Mouse (Mus musculus) heart, adult 2 months (tissue): ENCODE data around the gene Prpf6. TPM values are rescaled to one million over a fixed set of nuclear protein-coding genes. Genes with fewer than 3 reads are reported as not detected.

Source experiments
- DNase-seq, 2 experiments: peaks; one replicate each; pipeline ENCODE4 v3.0.0; 2021
- H3K27ac ChIP-seq: fragments of 200-600 bp; 2 replicates; pipeline ENCODE4 v1.8.1; 2022
- H3K27me3 ChIP-seq: fragments of 200-500 bp; 2 replicates; pipeline ENCODE4 v1.6.1; 2012; ENCODE audit warnings: mild to moderate bottlenecking, low read length, inconsistent platforms, mixed read lengths; ENCODE audit not compliant: control insufficient read depth, insufficient read depth
- H3K36me3 ChIP-seq: fragments of 200-500 bp; 2 replicates; pipeline ENCODE4 v1.6.1; 2012; ENCODE audit warnings: low read length, inconsistent platforms; ENCODE audit not compliant: control insufficient read depth, insufficient read depth
- H3K4me1 ChIP-seq: fragments of 200-500 bp; 2 replicates; pipeline ENCODE4 v1.6.1; 2011; ENCODE audit warnings: low read length; ENCODE audit not compliant: control insufficient read depth, insufficient read depth
- H3K4me3 ChIP-seq: fragments of 200-600 bp; 2 replicates; pipeline ENCODE4 v1.8.1; 2022
- H3K79me2 ChIP-seq: fragments of 200-500 bp; replicated peaks from 2 replicates; pipeline ENCODE4 v1.6.1; 2012; ENCODE audit warnings: mild to moderate bottlenecking, inconsistent platforms, low read length, moderate library complexity, mixed read lengths; ENCODE audit not compliant: control insufficient read depth, insufficient read depth
- H3K9ac ChIP-seq: fragments of 200-500 bp; 2 replicates; pipeline ENCODE4 v1.6.1; 2012; ENCODE audit warnings: low read depth, mild to moderate bottlenecking, control low read depth, inconsistent platforms, low read length, mixed read lengths
- CTCF ChIP-seq: fragments of 200-600 bp; IDR thresholded peaks from 2 replicates; pipeline ENCODE4 v1.8.1; 2022; ENCODE audit warnings: antibody characterized with exemption, mild to moderate bottlenecking, moderate library complexity
- EP300 ChIP-seq: fragments of 200-500 bp; IDR thresholded peaks from 2 replicates; pipeline ENCODE4 v1.6.1; 2011; ENCODE audit warnings: low read depth, low read length, control low read depth; ENCODE audit not compliant: insufficient read depth
- POLR2A ChIP-seq: fragments of 200-500 bp; IDR thresholded peaks from 2 replicates; pipeline ENCODE4 v1.6.1; 2011; ENCODE audit warnings: mild to moderate bottlenecking, low read depth, low read length, control low read depth; ENCODE audit not compliant: insufficient read depth
- WGBS: fragments of 180-500 bp; shearing (Covaris S2); methylation state at CpG from one replicate; pipeline ENCODE4 v1.1.7; 2018; 5-methylcytosine and 5-hydroxymethylcytosine counted together
- intact Hi-C: fragments of 180-260 bp; cut with DNase I; formaldehyde crosslinking; loops from one replicate; pipeline ENCODE4 v1.15.1; 2025
- polyA plus RNA-seq: library from polyadenylated mRNA; depleted of rRNA; stranded (reverse); fragments of >200 nt; gene quantifications from 2 replicates; pipeline ENCODE4 v1.2.3, GENCODE M21; 2012
- total RNA-seq, 2 experiments: library from RNA; stranded (reverse); gene quantifications; 2 replicates each; pipeline ENCODE4 v1.2.3; 2021

Prpf6 gene
- total and polyA plus RNA-seq, 3 experiments: 13.8 to 38.6 (median 35.3) TPM

DNA sequence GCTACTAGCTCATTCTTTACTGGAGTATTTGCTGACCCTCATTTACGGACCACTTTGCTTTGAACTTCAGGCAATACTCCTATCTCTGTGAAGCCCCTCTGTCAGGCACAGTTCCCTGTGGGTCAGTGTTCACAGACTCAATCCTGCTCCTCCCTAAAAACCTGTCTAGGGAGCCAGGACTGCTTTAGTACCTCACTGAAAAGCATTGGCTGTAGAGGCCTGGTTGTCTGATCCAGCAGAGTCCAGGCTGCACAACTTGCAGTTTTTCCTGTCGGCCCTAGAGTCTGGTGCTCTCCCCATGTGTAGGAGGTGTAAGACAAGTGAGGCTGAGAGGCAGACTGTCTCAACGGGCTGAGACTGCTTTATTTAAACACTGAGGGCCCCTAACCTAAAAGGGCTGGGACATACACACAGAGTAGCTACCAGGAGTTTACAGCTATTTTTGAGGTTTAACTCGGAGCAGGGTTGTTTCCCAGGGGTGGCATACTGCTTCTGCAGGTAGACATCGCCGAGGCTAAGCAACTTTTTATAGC is 8.6 kb downstream of the Prpf6 start:
- no peak for DNase-seq
- 63% methylated on average over 6 of the region's 6 CpGs for WGBS
- Histone ChIP-seq H3K79me2 (no peaks in the 10 kb centered on the region), H3K36me3 (no peaks in the 10 kb centered on the region), H3K27me3 (no peaks in the 10 kb centered on the region), H3K4me3 (peak overlapping the region; percentile 87), H3K27ac (peak overlapping the region; percentile 93), H3K9ac (no peak overlapping the region; the same call in 1 of the 2 replicates), H3K4me1 (peaks cover 3% of the 10 kb centered on the region)
- TF ChIP-seq EP300 (no peak), CTCF (no peak), POLR2A (no peak)
- intact Hi-C loops: no loop called here

DNA sequence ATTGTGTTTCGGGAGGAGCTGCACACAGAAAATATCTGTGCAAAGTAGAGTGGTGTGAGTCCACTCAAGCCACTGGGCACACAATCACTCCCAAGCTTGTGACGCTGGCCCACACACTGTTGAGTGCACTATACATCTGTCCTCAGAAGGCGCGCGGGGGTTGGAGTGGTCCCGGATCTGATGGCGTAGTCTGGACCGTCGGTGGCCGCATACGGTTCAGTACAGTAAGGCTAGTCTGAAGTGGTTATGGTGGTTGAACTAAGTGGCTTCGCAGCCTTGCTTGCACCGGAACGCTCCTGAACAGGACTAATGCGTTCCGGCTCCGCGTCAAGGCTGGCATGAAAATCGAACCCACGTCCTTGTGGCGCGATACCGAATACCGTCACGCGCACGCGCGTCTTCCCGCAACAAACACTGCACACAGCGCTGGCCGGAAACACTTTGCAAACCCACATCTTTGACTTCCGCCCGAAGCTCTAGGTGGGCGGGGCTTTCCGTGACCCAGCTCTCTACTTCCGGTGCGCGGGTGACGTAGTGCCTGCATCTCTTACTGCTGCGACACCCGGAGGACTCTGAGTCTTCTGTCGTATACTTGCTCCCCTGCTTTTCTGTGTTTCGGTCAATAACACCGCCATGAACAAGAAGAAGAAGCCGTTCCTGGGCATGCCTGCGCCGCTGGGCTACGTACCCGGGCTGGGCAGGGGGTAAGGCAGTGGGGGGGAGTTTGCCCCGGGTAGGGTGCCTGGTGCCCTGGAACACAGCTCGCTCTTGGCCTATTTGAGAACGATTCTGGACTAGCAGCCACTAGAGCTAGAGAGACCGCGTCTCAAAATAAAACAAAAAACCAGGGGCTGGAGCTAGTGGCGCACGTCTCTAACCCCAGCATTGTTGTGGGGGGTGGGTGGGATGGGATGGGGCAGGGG is 9.4 kb downstream of the Prpf6 start:
- H3K79me2 ChIP-seq: 0 out of 2 replicates have a peak, but pooled peaks cover 1% of the 10 kb centered on the region
- H3K4me1 ChIP-seq: peaks cover 3% of the 10 kb centered on the region
- no peaks in the 10 kb centered on the region for H3K27me3 ChIP-seq
- no peaks in the 10 kb centered on the region for H3K36me3 ChIP-seq
- peak overlapping the region; percentile 87 for H3K9ac ChIP-seq
- intact Hi-C loops: no loop called here
- TF ChIP-seq POLR2A (peak; percentile 94; the same call in 1 of the 2 replicates), CTCF (0 out of 2 replicates have a peak, but pooled peaks have one; percentile 4), EP300 (peak; percentile 64; the same call in 1 of the 2 replicates)
- under 1% methylated on average over 57 of the region's 57 CpGs for WGBS
- DNase-seq: peak; percentile 94 to 96
- H3K27ac ChIP-seq: peak overlapping the region; percentile 93
- H3K4me3 ChIP-seq: peak overlapping the region; percentile 87

DNA sequence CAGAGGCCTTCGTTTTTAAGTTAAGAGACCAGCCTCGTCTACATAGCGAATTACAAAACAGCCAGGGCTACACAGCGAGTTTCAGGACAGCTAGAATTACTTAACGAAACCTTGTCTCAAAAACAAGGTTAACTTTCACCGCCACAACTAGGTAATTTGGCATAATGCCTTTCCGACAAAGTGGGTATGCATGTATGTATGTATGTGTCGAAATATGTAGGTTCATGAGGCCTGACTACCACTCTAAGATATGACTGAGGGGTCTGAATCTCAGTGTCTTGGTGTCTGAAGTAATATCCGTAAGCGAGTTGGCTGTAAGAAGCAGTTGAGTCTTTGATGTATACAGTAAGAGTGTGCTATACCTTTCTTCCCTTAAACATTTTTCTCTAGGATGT is 10.1 kb downstream of the Prpf6 start:
- H3K27ac ChIP-seq: peak overlapping the region; percentile 93
- H3K9ac ChIP-seq: peak overlapping the region; percentile 30; the same call in 1 of the 2 replicates
- whole genome bisulfite sequencing: 22% methylated on average over 10 of the region's 10 CpGs
- peaks cover 3% of the 10 kb centered on the region for H3K4me1 ChIP-seq
- no peaks in the 10 kb centered on the region for H3K36me3 ChIP-seq
- no peak for DNase-seq
- H3K27me3 ChIP-seq: no peaks in the 10 kb centered on the region
- peak overlapping the region; percentile 87 for H3K4me3 ChIP-seq
- TF ChIP-seq POLR2A (no peak), EP300 (no peak), CTCF (no peak)
- intact Hi-C loops: no loop called here
- 0 out of 2 replicates have a peak, but pooled peaks cover 1% of the 10 kb centered on the region for H3K79me2 ChIP-seq

DNA sequence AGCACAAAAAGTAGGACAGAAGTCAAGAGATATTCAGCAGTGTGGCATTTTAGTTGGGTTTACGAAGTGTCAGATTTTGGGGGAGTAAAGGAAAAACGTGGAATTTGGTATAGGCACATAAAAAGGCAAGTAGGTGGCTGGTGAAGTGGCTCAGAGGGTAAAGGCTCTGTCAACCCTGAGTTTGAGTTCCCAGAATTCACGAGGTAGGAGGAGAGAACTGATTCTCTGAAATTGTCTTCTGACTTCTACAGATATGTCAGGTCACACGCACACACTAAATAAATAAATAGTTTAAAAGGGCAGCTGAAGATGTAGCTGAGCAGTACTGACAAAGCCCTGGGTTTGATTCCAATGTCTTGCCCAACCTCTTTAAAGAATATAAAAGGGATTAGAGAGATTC is 10.7 kb downstream of the Prpf6 start:
- H3K79me2 ChIP-seq: 0 out of 2 replicates have a peak, but pooled peaks cover 1% of the 10 kb centered on the region
- peaks cover 3% of the 10 kb centered on the region for H3K4me1 ChIP-seq
- WGBS: 65% methylated on average over 4 of the region's 4 CpGs
- TF ChIP-seq EP300 (no peak), CTCF (no peak), POLR2A (no peak)
- H3K9ac ChIP-seq: no peak overlapping the region
- intact Hi-C loops: no loop called here
- H3K27ac ChIP-seq: no peak overlapping the region
- no peak for DNase-seq
- no peaks in the 10 kb centered on the region for H3K36me3 ChIP-seq
- no peaks in the 10 kb centered on the region for H3K27me3 ChIP-seq
- H3K4me3 ChIP-seq: peak overlapping the region; percentile 87; the same call in 1 of the 2 replicates

DNA sequence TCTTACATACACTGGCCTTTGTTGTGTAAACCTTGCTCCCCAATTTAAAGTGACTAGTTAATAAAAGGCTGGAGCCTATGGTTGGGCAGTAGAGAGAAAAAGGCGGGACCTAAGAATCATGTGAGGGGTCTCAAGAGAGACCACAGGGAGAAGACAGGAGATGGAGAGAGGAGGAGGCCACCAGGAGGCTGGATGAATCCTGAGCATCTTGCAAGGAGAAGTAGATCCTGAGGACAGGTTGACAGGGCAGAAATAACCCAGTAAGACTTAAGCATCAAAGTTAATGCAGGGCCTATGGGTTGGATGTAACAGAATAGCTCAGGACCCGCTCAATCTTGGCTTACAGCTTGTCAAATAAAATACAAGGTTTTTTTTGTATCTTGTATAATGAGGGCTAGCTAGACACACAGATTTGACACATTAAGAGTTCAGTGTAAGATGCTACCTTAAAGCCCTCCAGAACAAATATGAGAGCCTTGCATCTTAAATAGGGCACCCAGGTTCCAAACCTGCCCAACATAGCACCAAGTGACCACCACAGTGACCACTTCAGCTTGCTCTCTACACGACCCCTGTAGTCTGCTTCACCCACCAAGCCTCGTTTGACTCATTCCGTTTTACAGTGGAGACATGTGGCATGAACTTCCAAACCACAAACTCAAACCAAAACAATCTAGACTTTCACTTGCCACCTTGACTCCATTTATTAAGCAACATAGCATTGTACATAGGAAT is 27.3 kb downstream of the Prpf6 start:
- no peaks in the 10 kb centered on the region for H3K27me3 ChIP-seq
- no peaks in the 10 kb centered on the region for H3K4me1 ChIP-seq
- no peak for DNase-seq
- no peak overlapping the region for H3K9ac ChIP-seq
- no peak overlapping the region for H3K27ac ChIP-seq
- WGBS: 87% methylated on average over 5 of the region's 5 CpGs
- no peaks in the 10 kb centered on the region; the same call in 1 of the 2 replicates for H3K79me2 ChIP-seq
- H3K4me3 ChIP-seq: no peak overlapping the region
- no peaks in the 10 kb centered on the region for H3K36me3 ChIP-seq
- TF ChIP-seq POLR2A: no peak
- TF ChIP-seq CTCF: no peak
- no peak for TF ChIP-seq EP300
- intact Hi-C loops: no loop called here
